Mouse (Mus musculus): ENCODE results near the gene Lsm14a.

Lsm14a gene

GRCm38 (mm10) chr7:34319957-34320356, 73.2 kb downstream of the Lsm14a start:
- in situ Hi-C loops (cut with MboI, MseI): loop anchor here in 1 of 2 experiments (5.0 kb wide), 1 partner anchor 58 kb away; no protein-coding TSS in a partner anchor

DNA sequence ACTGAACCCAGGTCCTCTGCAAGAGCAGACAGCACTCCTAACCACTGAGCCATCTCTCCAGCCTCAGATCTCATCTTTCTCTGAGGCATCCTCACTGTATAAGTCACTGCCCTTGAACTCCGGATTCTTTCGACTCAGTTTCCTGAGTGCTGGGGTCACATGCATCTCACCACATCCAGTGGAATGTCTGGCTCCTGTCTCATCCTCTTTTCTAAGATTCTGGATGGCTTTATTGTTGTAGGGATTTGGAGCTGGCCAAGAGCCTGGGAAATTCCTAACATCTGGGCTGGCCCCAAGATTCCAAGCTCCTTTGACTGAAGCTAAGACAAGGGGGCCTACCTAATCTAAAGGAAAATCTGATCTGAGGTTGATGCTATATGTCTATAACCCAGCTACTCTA, 74.0 kb downstream of the Lsm14a start:
- in situ Hi-C loops (cut with MboI, MseI): no loop called here

DNA sequence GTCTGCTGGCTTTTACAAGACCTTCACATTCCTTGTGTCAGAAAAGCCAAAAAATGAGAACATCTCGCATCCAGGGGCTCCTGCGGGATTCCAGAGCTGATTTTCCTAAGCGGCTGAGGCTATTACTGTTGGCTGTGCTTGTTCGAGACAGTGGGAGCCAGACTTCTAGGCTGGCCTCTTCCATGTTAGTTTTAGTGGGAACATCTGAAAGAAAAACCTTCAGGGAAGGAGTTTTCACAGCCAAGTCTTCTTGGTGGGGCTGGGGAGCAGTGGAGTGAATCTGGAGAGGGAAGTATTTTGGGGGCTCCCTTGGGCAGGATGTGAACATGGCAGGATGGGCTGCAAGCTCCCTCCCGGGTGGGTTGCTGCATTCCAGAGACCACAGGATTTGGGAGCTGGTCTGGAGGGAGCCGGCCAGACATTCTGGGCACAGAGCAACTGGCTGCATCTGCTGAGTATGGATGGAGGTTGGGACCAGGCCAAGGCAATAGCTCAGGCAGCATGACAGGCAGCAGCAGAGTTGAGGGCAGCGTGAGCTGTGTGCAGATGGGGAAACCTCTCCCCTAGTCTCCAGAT, 75.1 kb downstream of the Lsm14a start:
- in situ Hi-C loops (cut with MboI, MseI): no loop called here

DNA sequence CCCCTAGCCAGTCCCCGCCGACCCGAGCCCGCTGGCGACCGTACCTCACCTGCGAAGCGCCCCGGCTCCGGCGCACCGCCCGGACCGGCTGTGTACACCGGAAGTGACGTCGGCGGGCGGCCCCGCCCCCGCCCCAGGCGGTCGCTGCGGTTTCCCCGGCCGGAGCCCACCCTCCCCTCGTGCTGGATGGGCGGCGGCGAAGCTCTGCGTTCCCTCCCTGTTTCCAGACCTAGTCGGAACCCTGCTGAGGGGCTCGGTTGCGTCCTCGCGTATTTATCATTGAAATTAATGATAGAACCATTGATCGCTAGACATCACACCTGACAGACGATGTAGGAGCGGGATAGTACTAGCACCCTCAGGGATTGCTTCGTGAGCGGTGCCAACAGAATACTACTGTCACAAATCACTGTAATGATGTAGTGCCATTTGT, 79.7 kb downstream of the Lsm14a start, which contains the start of gene 4931406P16Rik:
4931406P16Rik (minus strand) TSS at position 109 of the 433 bp plus-strand sequence.
- in situ Hi-C loops (cut with MboI, MseI): no loop called here

DNA sequence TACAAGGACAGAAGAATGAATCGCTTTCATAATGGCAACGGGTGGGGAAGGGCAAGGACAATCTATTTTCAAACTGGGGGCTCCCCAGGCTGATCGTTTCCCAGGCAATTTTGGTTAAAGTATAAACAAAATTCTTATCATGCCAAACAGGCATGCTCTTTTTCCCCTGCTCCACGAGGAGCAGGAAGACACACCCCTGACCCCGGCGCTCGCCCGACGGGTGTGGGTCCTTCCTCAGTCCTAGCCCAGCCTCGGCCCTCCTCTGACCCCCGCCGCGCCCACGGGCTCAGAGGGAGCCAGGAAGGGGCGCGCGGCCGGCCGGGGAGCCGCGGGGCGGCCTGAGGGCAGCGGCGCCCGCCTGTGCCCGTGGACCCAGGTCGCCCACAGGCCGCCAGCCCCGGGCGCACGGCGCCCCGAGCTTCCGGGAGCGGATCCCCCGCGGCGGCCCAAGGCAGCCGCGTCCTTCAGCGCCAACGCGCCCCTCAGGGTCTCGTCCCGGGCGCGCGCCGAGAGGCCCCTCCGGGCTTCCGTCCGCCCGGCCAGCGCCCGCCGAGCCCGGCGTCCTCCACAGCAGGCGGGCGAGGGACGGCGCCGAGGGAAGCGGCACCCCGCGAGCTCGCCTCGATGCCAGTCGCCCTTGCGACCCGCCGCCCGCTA, 80.2 kb downstream of the Lsm14a start:
- in situ Hi-C loops (cut with MboI, MseI): no loop called here

- in situ Hi-C loops (cut with MboI, MseI): no loop called here
Measured at GRCm38 (mm10) chr7:34309186-34309764, 83.8 kb downstream of the Lsm14a start.

GRCm38 (mm10) chr7:34308586-34308985, 84.5 kb downstream of the Lsm14a start:
- in situ Hi-C loops (cut with MboI, MseI): no loop called here

- in situ Hi-C loops (cut with MboI, MseI): no loop called here
Measured at GRCm38 (mm10) chr7:34305454-34305853, 87.7 kb downstream of the Lsm14a start.

- in situ Hi-C loops (cut with MboI, MseI): no loop called here
Measured at GRCm38 (mm10) chr7:34302651-34303050, 90.5 kb downstream of the Lsm14a start.

- in situ Hi-C loops (cut with MboI, MseI): no loop called here
Measured at GRCm38 (mm10) chr7:34301952-34302351, 91.2 kb downstream of the Lsm14a start.

DNA sequence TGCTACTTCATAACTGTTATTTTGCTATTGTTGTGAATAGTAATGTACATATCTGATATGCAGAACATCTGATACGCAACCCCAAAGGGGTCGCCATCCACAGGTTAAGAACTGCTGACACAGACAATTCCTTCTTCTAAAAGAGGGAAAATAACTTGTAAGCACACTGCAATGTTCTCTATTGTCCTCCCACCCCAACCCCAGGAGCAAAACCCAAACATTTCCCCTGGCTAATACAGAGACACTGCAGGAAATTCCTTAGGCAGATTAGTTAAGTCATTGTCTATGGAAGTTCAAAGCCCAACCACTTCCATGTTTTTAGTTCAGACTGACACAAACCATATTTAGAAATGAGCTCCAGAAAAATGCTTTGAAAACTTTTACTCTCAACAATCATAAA, 94.3 kb downstream of the Lsm14a start:
- in situ Hi-C loops (cut with MboI, MseI): loop anchor here in 1 of 2 experiments (10.0 kb wide), 1 partner anchor 834 kb away; no protein-coding TSS in a partner anchor

- in situ Hi-C loops (cut with MboI, MseI): loop anchor here in 1 of 2 experiments (10.0 kb wide), 1 partner anchor 831 kb away; no protein-coding TSS in a partner anchor
Measured at GRCm38 (mm10) chr7:34296124-34296523, 97.0 kb downstream of the Lsm14a start.

Data from T-helper 17 cell (primary cell).